Mouse (Mus musculus) ES-Bruce4 (cell line): ENCODE measurements at regions not wholly inside any gene's neighbourhood (a gene's known extent, or its start where the extent isn't known, plus 50 kb on each side); places are given as distances from the start of the nearest gene placed in this dataset.

Experiments used
- H3K27ac ChIP-seq: 2 replicates; pipeline ENCODE4 v1.5.1; 2012; ENCODE audit warnings: low read length, inconsistent platforms; ENCODE audit not compliant: insufficient read depth
- H3K27me3 ChIP-seq: 2 replicates; pipeline ENCODE4 v1.6.1; 2012; ENCODE audit warnings: mild to moderate bottlenecking, low read length, inconsistent platforms; ENCODE audit not compliant: control insufficient read depth, poor library complexity, insufficient read depth, severe bottlenecking
- H3K36me3 ChIP-seq: 2 replicates; pipeline ENCODE4 v1.6.1; 2012; ENCODE audit warnings: inconsistent platforms, mild to moderate bottlenecking, low read length, moderate library complexity; ENCODE audit not compliant: control insufficient read depth, poor library complexity, insufficient read depth, severe bottlenecking
- H3K4me1 ChIP-seq: one replicate; pipeline ENCODE4 v1.8.1; 2011; ENCODE audit warnings: low read length; ENCODE audit not compliant: control insufficient read depth, insufficient read depth
- H3K4me3 ChIP-seq: 2 replicates; pipeline ENCODE4 v1.5.1; 2011; ENCODE audit warnings: low read depth, mild to moderate bottlenecking, low read length
- H3K9ac ChIP-seq: 2 replicates; pipeline ENCODE4 v1.6.1; 2012; ENCODE audit warnings: low read depth, mild to moderate bottlenecking, inconsistent platforms; ENCODE audit not compliant: poor library complexity, severe bottlenecking
- H3K9me3 ChIP-seq: replicated peaks from 2 replicates; pipeline ENCODE4 v1.6.1; 2012; ENCODE audit warnings: mild to moderate bottlenecking, low read length, inconsistent platforms; ENCODE audit not compliant: control insufficient read depth, poor library complexity, insufficient read depth, severe bottlenecking
- CTCF ChIP-seq: IDR thresholded peaks from one replicate; pipeline ENCODE4 v1.8.1; 2011; ENCODE audit warnings: low read depth, low read length
- EP300 ChIP-seq: IDR thresholded peaks from 2 replicates; pipeline ENCODE4 v1.6.1; 2011; ENCODE audit warnings: low read depth, low read length; ENCODE audit not compliant: insufficient read depth
- POLR2A ChIP-seq: IDR thresholded peaks from one replicate; pipeline ENCODE4 v1.8.1; 2011; ENCODE audit warnings: low read length; ENCODE audit not compliant: insufficient read depth

DNA sequence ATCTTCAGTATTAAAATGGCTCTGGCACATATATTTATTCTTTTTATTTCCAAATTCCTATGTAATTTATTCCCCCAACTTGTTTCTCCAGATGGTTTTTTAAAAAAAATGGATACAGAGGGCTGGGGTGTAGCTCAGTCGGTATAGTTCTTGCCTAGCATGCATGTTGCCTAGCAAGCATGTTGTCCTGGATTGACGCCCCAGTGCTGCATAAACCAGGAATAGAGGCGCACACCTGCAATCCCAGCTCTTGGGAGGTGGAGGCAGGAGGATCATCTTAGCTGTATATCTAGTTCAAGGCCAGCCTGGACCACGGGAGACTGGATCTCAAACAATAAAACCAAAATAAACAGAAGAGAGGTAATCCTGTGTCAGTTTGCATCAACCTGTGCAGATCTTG, 183.5 kb upstream of the Jmjd1c start:
- no peaks in the 10 kb centered on the region for H3K27me3 ChIP-seq
- no peaks in the 10 kb centered on the region for H3K9me3 ChIP-seq
- no peak for TF ChIP-seq EP300
- TF ChIP-seq POLR2A: no peak
- no peak overlapping the region for H3K9ac ChIP-seq
- H3K27ac ChIP-seq: peak overlapping the region; percentile 13; the same call in 1 of the 2 replicates
- H3K4me1 ChIP-seq: peaks cover 3% of the 10 kb centered on the region
- no peaks in the 10 kb centered on the region for H3K36me3 ChIP-seq
- peak overlapping the region; percentile 23; the same call in 1 of the 2 replicates for H3K4me3 ChIP-seq

- Histone ChIP-seq H3K27ac (peak overlapping the region; percentile 83), H3K4me3 (peak overlapping the region; percentile 63), H3K9me3 (no peaks in the 10 kb centered on the region), H3K4me1 (peaks cover 3% of the 10 kb centered on the region), H3K9ac (peak overlapping the region; percentile 6), H3K36me3 (no peaks in the 10 kb centered on the region), H3K27me3 (no peaks in the 10 kb centered on the region)
- no peak for TF ChIP-seq EP300
Measured at GRCm38 (mm10) chr10:66913187-66913586, 182.7 kb upstream of the Jmjd1c start.

- H3K36me3 ChIP-seq: no peaks in the 10 kb centered on the region
- H3K27me3 ChIP-seq: no peaks in the 10 kb centered on the region
- H3K4me1 ChIP-seq: peaks cover 4% of the 10 kb centered on the region
- TF ChIP-seq CTCF (peak; percentile 28), POLR2A (no peak), EP300 (no peak)
- H3K9me3 ChIP-seq: no peaks in the 10 kb centered on the region
- peak overlapping the region; percentile 63 for H3K4me3 ChIP-seq
- H3K9ac ChIP-seq: peak overlapping the region; percentile 6
- H3K27ac ChIP-seq: peak overlapping the region; percentile 83
Measured at GRCm38 (mm10) chr10:66913627-66914026, 182.3 kb upstream of the Jmjd1c start.

- Histone ChIP-seq H3K4me3 (0 out of 2 replicates have a peak overlapping the region, but pooled peaks have one; percentile 5), H3K9ac (no peak overlapping the region)
- TF ChIP-seq POLR2A: no peak
- peak; percentile 89 for TF ChIP-seq EP300
Measured at GRCm38 (mm10) chr10:66914288-66914975, 181.5 kb upstream of the Jmjd1c start.

DNA sequence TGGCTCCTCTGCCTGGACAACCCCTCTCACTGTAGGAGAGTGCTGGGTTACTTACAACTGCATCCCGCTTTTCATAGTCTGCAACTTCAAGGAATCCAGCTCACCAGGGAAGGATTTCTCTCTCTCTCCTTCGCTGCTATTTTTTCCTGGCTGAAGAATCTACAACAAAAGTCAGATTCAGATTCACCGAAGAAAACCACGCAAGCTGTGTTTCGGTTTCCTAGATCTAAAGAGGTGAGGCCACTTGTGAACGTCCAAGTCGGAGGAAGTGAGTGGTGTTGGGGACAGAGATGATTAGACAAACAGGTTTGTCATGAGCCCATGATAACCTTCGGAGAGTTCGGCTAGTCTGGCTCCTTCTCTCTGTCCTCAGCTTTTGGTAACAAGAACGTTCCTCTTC, 180.1 kb upstream of the Jmjd1c start:
- H3K4me1 ChIP-seq: peaks cover 8% of the 10 kb centered on the region
- H3K9ac ChIP-seq: 0 out of 2 replicates have a peak overlapping the region, but pooled peaks have one; percentile 3
- no peak overlapping the region for H3K4me3 ChIP-seq
- H3K27me3 ChIP-seq: no peaks in the 10 kb centered on the region
- TF ChIP-seq CTCF (no peak), POLR2A (no peak), EP300 (no peak)
- peak overlapping the region; percentile 2; the same call in 1 of the 2 replicates for H3K27ac ChIP-seq
- H3K36me3 ChIP-seq: no peaks in the 10 kb centered on the region
- H3K9me3 ChIP-seq: no peaks in the 10 kb centered on the region

More at GRCm38 (mm10) chr10:66914288-66914975, 181.5 kb upstream of the Jmjd1c start:
- H3K36me3 ChIP-seq: no peaks in the 10 kb centered on the region
- peaks cover 7% of the 10 kb centered on the region for H3K4me1 ChIP-seq
- no peaks in the 10 kb centered on the region for H3K9me3 ChIP-seq
- H3K27ac ChIP-seq: peak overlapping the region; percentile 82
- H3K27me3 ChIP-seq: no peaks in the 10 kb centered on the region

DNA sequence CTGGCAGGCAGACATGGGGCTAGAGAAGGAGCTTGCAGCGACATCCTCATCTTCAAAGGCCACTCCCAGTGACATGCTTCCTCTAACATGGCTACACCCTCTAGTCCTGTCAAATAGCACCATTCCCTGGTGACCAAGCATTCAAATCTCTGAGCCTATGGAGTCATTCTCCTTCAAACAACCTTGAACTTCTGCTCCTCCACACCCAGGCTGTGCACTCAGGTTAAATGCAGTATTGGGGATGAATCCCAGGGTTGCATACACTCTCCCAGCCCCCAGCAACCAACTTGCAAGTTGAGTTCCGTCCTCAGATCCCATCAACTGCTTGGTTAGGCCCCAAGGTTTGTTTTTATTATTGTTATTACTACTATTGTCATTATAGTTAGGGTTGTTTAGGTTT, 178.2 kb upstream of the Jmjd1c start:
- Histone ChIP-seq H3K36me3 (no peaks in the 10 kb centered on the region), H3K9me3 (no peaks in the 10 kb centered on the region), H3K9ac (no peak overlapping the region), H3K27me3 (no peaks in the 10 kb centered on the region), H3K27ac (peak overlapping the region; percentile 60), H3K4me1 (peaks cover 10% of the 10 kb centered on the region), H3K4me3 (peak overlapping the region; percentile 15; the same call in 1 of the 2 replicates)
- TF ChIP-seq CTCF (no peak), POLR2A (no peak), EP300 (peak; percentile 96)
